Mouse (Mus musculus) cerebellum, adult 2 months (tissue): ENCODE measurements around the gene Nol9.

ENCODE experiments used
- CTCF ChIP-seq: fragments of 200-500 bp; IDR thresholded peaks from 2 replicates; pipeline ENCODE4 v1.5.1; 2011; ENCODE audit warnings: low read depth, mild to moderate bottlenecking, control low read depth, low read length, moderate library complexity, borderline replicate concordance; ENCODE audit not compliant: insufficient read depth
- POLR2A ChIP-seq: fragments of 200-500 bp; IDR thresholded peaks from 2 replicates; pipeline ENCODE4 v1.6.1; 2011; ENCODE audit warnings: low read length, control low read depth, borderline replicate concordance; ENCODE audit not compliant: insufficient read depth

DNA sequence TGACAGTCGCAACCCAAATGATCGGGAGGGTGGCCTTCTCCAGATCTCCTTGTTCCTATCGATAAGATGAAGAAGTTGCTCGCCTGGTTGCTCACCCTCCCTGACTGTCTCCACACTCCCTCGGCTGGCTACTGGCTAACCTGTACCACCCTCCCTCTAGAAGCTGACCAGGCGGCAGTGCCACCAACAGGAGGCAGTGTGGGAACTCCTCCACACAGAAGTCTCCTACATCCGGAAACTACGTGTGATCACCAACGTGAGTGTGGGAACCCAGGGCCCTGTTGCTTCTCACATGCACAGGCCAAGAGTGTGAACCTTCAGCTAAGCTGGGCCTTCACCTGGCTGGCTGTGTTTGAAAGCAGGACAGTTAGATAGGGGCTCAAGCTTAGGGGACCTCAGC, 67.6 kb downstream of the Nol9 start:
- TF ChIP-seq POLR2A (no peak), CTCF (no peak)
